Mouse (Mus musculus) CH12.LX (cell line): ENCODE results near the gene Igdcc4. TPM values are rescaled to one million over a fixed set of nuclear protein-coding genes. Genes with fewer than 3 reads are reported as not detected.
A peak's percentile ranks its signal among the peaks of the same experiment; 100 is the strongest.

ENCODE experiments used
- DNase-seq: peaks from one replicate; pipeline ENCODE4 v3.0.0-alpha.2; 2013; ENCODE audit errors: extremely low read depth
- H3K27ac ChIP-seq: 2 replicates; pipeline ENCODE4 v1.5.1; 2012; ENCODE audit warnings: low read depth, mild to moderate bottlenecking, control low read depth, moderate library complexity; ENCODE audit not compliant: insufficient read depth
- H3K27me3 ChIP-seq: replicated peaks from 2 replicates; pipeline ENCODE3; 2012; ENCODE audit warnings: inconsistent platforms
- H3K36me3 ChIP-seq, 2 experiments: replicated peaks in 1 of 2; 2 replicates each; pipeline versions ENCODE3 to v1.6.1; 2012; ENCODE audit warnings: inconsistent platforms in 1 of 2, low read length in 1 of 2, mild to moderate bottlenecking in 1 of 2, mixed read lengths in 1 of 2, moderate library complexity in 1 of 2; ENCODE audit not compliant: control insufficient read depth in 1 of 2, insufficient read depth in 1 of 2
- H3K4me1 ChIP-seq, 2 experiments: 2 replicates each; pipeline ENCODE4 v1.6.1; 2012; ENCODE audit warnings: inconsistent platforms in 1 of 2, moderate library complexity in 1 of 2; ENCODE audit not compliant: insufficient read depth in 2 of 2, control insufficient read depth in 1 of 2
- H3K4me2 ChIP-seq: 2 replicates; pipeline ENCODE4 v1.6.1; 2012; ENCODE audit warnings: low read depth, mild to moderate bottlenecking, control low read depth; ENCODE audit not compliant: poor library complexity, insufficient read depth, severe bottlenecking
- H3K4me3 ChIP-seq, 3 experiments: fragments of 150-350 bp in 1 of 3; sonication (generic) in 1 of 3; replicated peaks in 1 of 3; 2 replicates each; pipeline versions ENCODE3 to v1.5.1; 2011 to 2012; ENCODE audit warnings: low read depth in 2 of 3, low read length in 2 of 3, mild to moderate bottlenecking in 2 of 3, moderate library complexity in 2 of 3, control low read depth in 1 of 3, improper control_type of control experiment in 1 of 3, inconsistent platforms in 1 of 3, mixed read lengths in 1 of 3; ENCODE audit not compliant: poor library complexity in 1 of 3
- H3K79me2 ChIP-seq: replicated peaks from 2 replicates; pipeline ENCODE4 v1.6.1; 2012; ENCODE audit warnings: mild to moderate bottlenecking, moderate library complexity; ENCODE audit not compliant: control insufficient read depth, poor library complexity, insufficient read depth, severe bottlenecking; ENCODE audit errors: extremely low read depth
- H3K9ac ChIP-seq: 2 replicates; pipeline ENCODE4 v1.6.1; 2012; ENCODE audit warnings: low read depth, mild to moderate bottlenecking, control low read depth, moderate library complexity; ENCODE audit not compliant: insufficient read depth
- H3K9me3 ChIP-seq: replicated peaks from 2 replicates; pipeline ENCODE3; 2012; ENCODE audit warnings: low read length, inconsistent platforms, mixed read lengths
- CHD1 ChIP-seq: IDR thresholded peaks from 2 replicates; pipeline ENCODE4 v1.6.1; 2012; ENCODE audit warnings: low read depth, low read length, improper control_type of control experiment, inconsistent platforms
- CTCF ChIP-seq, 2 experiments: IDR thresholded peaks in 1 of 2; conservative IDR thresholded peaks in 1 of 2; 2 replicates each; pipeline ENCODE4 v1.5.1; 2011 to 2012; ENCODE audit warnings: low read depth in 2 of 2, low read length in 2 of 2, improper control_type of control experiment in 1 of 2, inconsistent platforms in 1 of 2, mild to moderate bottlenecking in 1 of 2, moderate library complexity in 1 of 2
- E2F4 ChIP-seq: IDR thresholded peaks from 2 replicates; pipeline ENCODE4 v1.6.1; 2011; ENCODE audit warnings: low read depth, low read length, improper control_type of control experiment; ENCODE audit not compliant: insufficient replicate concordance
- ELF1 ChIP-seq: IDR thresholded peaks from 2 replicates; pipeline ENCODE4 v1.6.1; 2014; ENCODE audit warnings: low read depth, mild to moderate bottlenecking, inconsistent platforms, low read length, improper control_type of control experiment
- ETS1 ChIP-seq: conservative IDR thresholded peaks from 2 replicates; pipeline ENCODE4 v1.6.1; 2012; ENCODE audit warnings: low read depth, mild to moderate bottlenecking, inconsistent platforms, low read length, improper control_type of control experiment, moderate library complexity
- HCFC1 ChIP-seq: IDR thresholded peaks from 2 replicates; pipeline ENCODE4 v1.6.1; 2012; ENCODE audit warnings: low read depth, mild to moderate bottlenecking, inconsistent platforms, low read length, improper control_type of control experiment
- KAT2A ChIP-seq: IDR thresholded peaks from 2 replicates; pipeline ENCODE4 v1.6.1; 2012; ENCODE audit warnings: low read length, improper control_type of control experiment, inconsistent platforms; ENCODE audit not compliant: insufficient replicate concordance
- MEF2A ChIP-seq: IDR thresholded peaks from 2 replicates; pipeline ENCODE4 v1.6.1; 2014; ENCODE audit warnings: low read depth, mild to moderate bottlenecking, inconsistent platforms, low read length, improper control_type of control experiment, borderline replicate concordance
- NELFE ChIP-seq: IDR thresholded peaks from 2 replicates; pipeline ENCODE4 v1.6.1; 2011; ENCODE audit warnings: low read depth, low read length, improper control_type of control experiment
- POLR2A ChIP-seq: IDR thresholded peaks from 2 replicates; pipeline ENCODE4 v1.6.1; 2011; ENCODE audit warnings: low read depth, mild to moderate bottlenecking, improper control_type of control experiment, low read length
- POLR2AphosphoS2 ChIP-seq: IDR thresholded peaks from 2 replicates; pipeline ENCODE4 v1.6.1; 2011; ENCODE audit warnings: low read depth, low read length, improper control_type of control experiment
- RAD21 ChIP-seq: IDR thresholded peaks from 2 replicates; pipeline ENCODE4 v1.6.1; 2011; ENCODE audit warnings: low read depth, mild to moderate bottlenecking, low read length, improper control_type of control experiment, moderate library complexity
- SMC3 ChIP-seq: IDR thresholded peaks from 2 replicates; pipeline ENCODE4 v1.6.1; 2011; ENCODE audit warnings: low read depth, low read length, improper control_type of control experiment
- TCF12 ChIP-seq: IDR thresholded peaks from 2 replicates; pipeline ENCODE4 v1.6.1; 2014; ENCODE audit warnings: low read depth, mild to moderate bottlenecking, inconsistent platforms, low read length, improper control_type of control experiment
- ZC3H11A ChIP-seq: IDR thresholded peaks from 2 replicates; pipeline ENCODE4 v1.6.1; 2012; ENCODE audit warnings: low read depth, mild to moderate bottlenecking, inconsistent platforms, low read length, improper control_type of control experiment
- ZMIZ1 ChIP-seq: IDR thresholded peaks from 2 replicates; pipeline ENCODE4 v1.6.1; 2012; ENCODE audit warnings: low read depth, mild to moderate bottlenecking, inconsistent platforms, low read length, improper control_type of control experiment
- ZNF384 ChIP-seq: IDR thresholded peaks from 2 replicates; pipeline ENCODE4 v1.6.1; 2012; ENCODE audit warnings: low read depth, low read length, improper control_type of control experiment, inconsistent platforms
- dilution Hi-C: fragments of 300-500 bp; cut with MboI; formaldehyde crosslinking; loops from 2 replicates; pipeline ENCODE4 v1.14.3; 2020; ENCODE audit warnings: low sequenced_read_pairs; ENCODE audit not compliant: extremely low pct_unique_long_range_greater_than_20kb, extremely low pct_ligation_motif_present
- in situ Hi-C: fragments of 300-500 bp; cut with MboI; formaldehyde crosslinking; loops from 3 replicates; pipeline ENCODE4 v1.14.3; 2019; ENCODE audit warnings: low sequenced_read_pairs, low pct_ligation_motif_present, low pct_unique_long_range_greater_than_20kb, mixed read lengths
- polyA plus RNA-seq: library from polyadenylated mRNA; unstranded; fragments of >175 nt; gene quantifications from 2 replicates; pipeline ENCODE4 v1.2.1, GENCODE M21; 2012; ENCODE audit warnings: low read depth; ENCODE audit not compliant: insufficient read length
- total RNA-seq, 2 experiments: library from RNA; depleted of rRNA; stranded (reverse); fragments of 300-350 nt in 1 of 2; fragments of >200 nt in 1 of 2; gene quantifications; 2 replicates each; pipeline ENCODE4 v1.2.3; 2012 to 2014

Gene Igdcc4
- total and polyA plus RNA-seq, 3 experiments, result 0.13 to 0.23 TPM; not detected in 1

GRCm38 (mm10) chr9:65164870-65165269 lies 63.6 kb downstream of the Igdcc4 start:
- TF ChIP-seq CTCF (conservative IDR thresholded peaks at IDR 0.05 in 1 of 2, IDR thresholded peaks at IDR 0.05 in 1 of 2; ENCODE audit: low read depth in 2 of 2, low read length in 2 of 2) (peak; percentile 32 to 81), SMC3 (peak; percentile 88), POLR2A (no peak), RAD21 (peak; percentile 72), ZC3H11A (peak; percentile 62), ZNF384 (no peak)
- no peaks in the 10 kb centered on the region for H3K4me1 ChIP-seq
- H3K9ac ChIP-seq, result no peak overlapping the region
- H3K4me3 ChIP-seq, result no peak overlapping the region
- peak; percentile 44 for DNase-seq
- no peaks in the 10 kb centered on the region for H3K79me2 ChIP-seq
- no peaks in the 10 kb centered on the region for H3K36me3 ChIP-seq
- dilution Hi-C loops, result no loop called here
- H3K27me3 ChIP-seq, result peaks cover 43% of the 10 kb centered on the region
- H3K27ac ChIP-seq, result no peak overlapping the region
- no peak overlapping the region for H3K4me2 ChIP-seq
- H3K9me3 ChIP-seq, result peaks cover 4% of the 10 kb centered on the region
- in situ Hi-C loops, result no loop called here

GRCm38 (mm10) chr9:65166386-65166785 lies 65.1 kb downstream of the Igdcc4 start:
- dilution Hi-C loops, result no loop called here
- H3K79me2 ChIP-seq, result no peaks in the 10 kb centered on the region
- in situ Hi-C loops, result no loop called here
- H3K36me3 ChIP-seq, result no peaks in the 10 kb centered on the region
- no peak overlapping the region for H3K4me2 ChIP-seq
- peaks cover 31% of the 10 kb centered on the region for H3K27me3 ChIP-seq
- H3K4me1 ChIP-seq, result no peaks in the 10 kb centered on the region
- no peak for DNase-seq
- no peak overlapping the region for H3K4me3 ChIP-seq
- H3K27ac ChIP-seq, result no peak overlapping the region
- TF ChIP-seq NELFE (no peak), E2F4 (no peak), ELF1 (no peak), ZMIZ1 (no peak), TCF12 (no peak), HCFC1 (no peak), CHD1 (no peak), ETS1 (no peak), POLR2AphosphoS2 (no peak), MEF2A (no peak), KAT2A (no peak), SMC3 (no peak)
- H3K9me3 ChIP-seq, result peaks cover 4% of the 10 kb centered on the region
- no peak overlapping the region for H3K9ac ChIP-seq
